Mouse (Mus musculus) kidney, adult 2 months (tissue): Measurements from ENCODE around the gene Ywhah. TPM values are rescaled to one million over a fixed set of nuclear protein-coding genes. Genes with fewer than 3 reads are reported as not detected.

ENCODE experiments used
- DNase-seq: peaks from one replicate; pipeline ENCODE4 v3.0.0; 2021
- H3K27ac ChIP-seq: fragments of 200-500 bp; 2 replicates; pipeline ENCODE4 v1.5.1; 2012; ENCODE audit warnings: low read depth, low read length, control low read depth, inconsistent platforms; ENCODE audit not compliant: insufficient read depth
- H3K27me3 ChIP-seq: fragments of 200-500 bp; replicated peaks from 2 replicates; pipeline ENCODE4 v1.6.1; 2012; ENCODE audit warnings: mild to moderate bottlenecking, moderate library complexity, low read length, inconsistent platforms; ENCODE audit not compliant: control insufficient read depth, insufficient read depth
- H3K36me3 ChIP-seq: fragments of 200-500 bp; 2 replicates; pipeline ENCODE4 v1.6.1; 2012; ENCODE audit warnings: mild to moderate bottlenecking, moderate library complexity, low read length, inconsistent platforms; ENCODE audit not compliant: control insufficient read depth, insufficient read depth
- H3K4me1 ChIP-seq: fragments of 200-500 bp; 2 replicates; pipeline ENCODE4 v1.6.1; 2011; ENCODE audit warnings: low read length; ENCODE audit not compliant: control insufficient read depth, insufficient read depth
- H3K4me3 ChIP-seq: fragments of 200-500 bp; 2 replicates; pipeline ENCODE4 v1.5.1; 2011; ENCODE audit warnings: mild to moderate bottlenecking, low read depth, low read length, control low read depth; ENCODE audit not compliant: insufficient read depth
- CTCF ChIP-seq: fragments of 200-500 bp; conservative IDR thresholded peaks from 2 replicates; pipeline ENCODE4 v1.5.1; 2011; ENCODE audit warnings: low read depth, mild to moderate bottlenecking, control low read depth, low read length, moderate library complexity, mixed read lengths; ENCODE audit not compliant: insufficient read depth, insufficient read length
- POLR2A ChIP-seq: fragments of 200-500 bp; IDR thresholded peaks from one replicate; pipeline ENCODE4 v1.6.1; 2011; ENCODE audit warnings: low read depth, low read length, control low read depth
- WGBS: fragments of 180-500 bp; shearing (Covaris S2); methylation state at CpG from one replicate; pipeline ENCODE4 v1.1.7; 2018; 5-methylcytosine and 5-hydroxymethylcytosine counted together
- polyA plus RNA-seq: library from polyadenylated mRNA; depleted of rRNA; stranded (reverse); fragments of >200 nt; gene quantifications from 2 replicates; pipeline ENCODE4 v1.2.3, GENCODE M21; 2012

The Ywhah gene
- polyA plus RNA-seq, 1 experiment: 90.6 TPM

DNA sequence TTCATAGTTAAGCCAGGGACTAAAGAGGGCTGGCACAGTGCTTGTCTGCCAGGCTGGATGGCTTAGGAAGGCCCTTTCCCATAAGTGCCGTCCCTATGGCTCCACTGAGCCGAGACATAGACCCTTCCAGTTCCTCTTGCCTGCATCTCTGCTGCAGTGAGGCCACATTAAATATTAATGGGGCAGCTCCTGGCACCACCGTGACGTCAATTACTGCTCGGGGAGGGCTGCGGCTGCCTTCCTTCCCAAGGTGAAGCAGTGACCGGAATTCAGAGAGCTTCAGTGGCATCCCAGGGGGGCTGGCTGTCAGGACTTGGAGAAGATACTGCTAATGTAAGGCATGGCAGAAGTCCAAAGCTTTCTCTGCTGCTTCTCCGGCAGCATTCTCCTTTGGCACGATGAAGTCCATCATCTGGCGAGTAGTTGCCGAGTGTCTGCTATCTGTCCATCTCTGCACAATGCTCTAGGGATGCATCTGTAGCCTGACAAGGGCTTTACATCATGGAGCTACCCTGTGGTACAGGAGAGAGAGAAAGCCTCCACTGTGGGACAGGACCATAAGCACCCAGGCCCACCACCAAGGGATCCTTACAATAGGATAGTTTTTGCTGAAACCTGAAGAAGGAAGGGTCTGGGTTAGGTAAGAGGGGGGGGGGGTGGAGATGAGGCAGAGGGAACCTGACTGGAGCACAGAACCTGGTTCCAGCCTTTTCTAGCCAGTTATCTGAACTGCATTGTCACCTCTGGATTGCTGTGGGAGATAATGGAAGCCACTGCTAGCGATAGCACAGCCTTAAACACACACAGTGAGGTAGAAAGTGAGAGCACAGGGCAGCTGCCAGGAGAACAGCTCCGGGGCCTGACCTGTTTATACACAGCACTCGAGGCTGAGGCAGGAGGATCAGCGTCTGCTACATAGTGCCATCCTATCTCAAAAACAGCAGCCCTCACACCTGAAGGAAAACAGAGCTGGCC is 7.2 kb upstream of the Ywhah start:
- H3K27ac ChIP-seq: no peak overlapping the region
- DNase-seq: peak; percentile 38
- H3K36me3 ChIP-seq: no peaks in the 10 kb centered on the region
- 43% methylated on average over 15 of the region's 15 CpGs for WGBS
- TF ChIP-seq POLR2A: no peak
- no peak for TF ChIP-seq CTCF
- no peaks in the 10 kb centered on the region for H3K4me1 ChIP-seq
- no peak overlapping the region for H3K4me3 ChIP-seq
- no peaks in the 10 kb centered on the region for H3K27me3 ChIP-seq

DNA sequence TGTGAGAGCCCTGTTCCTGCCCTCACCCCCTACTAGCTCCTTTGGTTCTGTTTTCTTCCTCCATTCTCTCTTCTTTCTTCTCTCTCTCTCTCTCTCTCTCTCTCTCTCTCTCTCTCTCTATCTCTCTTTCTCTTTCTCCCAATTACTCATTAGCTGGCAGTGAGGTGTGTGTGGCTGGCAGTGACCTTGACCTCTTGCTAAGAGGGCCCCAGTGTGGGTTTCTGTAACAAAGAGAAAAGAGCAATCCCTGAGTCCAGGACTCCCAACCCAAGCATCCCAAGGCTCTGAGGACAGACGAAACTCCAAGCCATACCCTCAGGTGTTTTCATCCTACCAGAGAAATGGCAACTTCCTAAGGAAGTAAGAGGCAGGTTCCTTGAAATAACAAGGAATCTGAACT is 4.5 kb upstream of the Ywhah start:
- DNase-seq: no peak
- peaks cover 6% of the 10 kb centered on the region; the same call in 1 of the 2 replicates for H3K4me1 ChIP-seq
- H3K27me3 ChIP-seq: no peaks in the 10 kb centered on the region
- TF ChIP-seq CTCF: no peak
- no peak for TF ChIP-seq POLR2A
- no peak overlapping the region for H3K4me3 ChIP-seq
- 77% methylated on average over 1 of the region's 1 CpGs for WGBS
- no peak overlapping the region for H3K27ac ChIP-seq
- H3K36me3 ChIP-seq: no peaks in the 10 kb centered on the region

DNA sequence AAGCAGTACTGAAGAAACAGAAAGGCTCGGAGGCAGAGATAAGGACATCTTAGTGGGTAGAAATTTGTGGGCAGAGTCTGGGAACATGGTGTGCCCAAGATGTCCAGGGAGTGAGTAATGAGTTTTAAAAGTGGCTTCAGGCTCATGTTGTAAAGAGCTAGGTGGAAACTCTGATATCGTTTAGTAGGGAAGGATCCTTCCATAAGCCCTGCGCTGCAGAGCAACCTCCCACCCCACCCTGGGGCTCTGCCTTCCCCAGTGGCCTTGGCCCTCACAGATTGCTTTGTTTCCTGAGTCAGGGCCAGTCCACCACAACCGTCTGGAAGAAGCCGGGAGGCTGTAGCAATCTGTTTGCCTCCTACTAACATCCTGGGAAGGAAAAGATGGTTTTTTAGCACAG is 3.0 kb upstream of the Ywhah start:
- 68% methylated on average over 5 of the region's 5 CpGs for WGBS
- Histone ChIP-seq H3K36me3 (no peaks in the 10 kb centered on the region), H3K4me1 (peaks cover 6% of the 10 kb centered on the region; the same call in 1 of the 2 replicates), H3K27ac (no peak overlapping the region), H3K27me3 (no peaks in the 10 kb centered on the region), H3K4me3 (no peak overlapping the region)
- DNase-seq: no peak
- TF ChIP-seq CTCF (no peak), POLR2A (no peak)

DNA sequence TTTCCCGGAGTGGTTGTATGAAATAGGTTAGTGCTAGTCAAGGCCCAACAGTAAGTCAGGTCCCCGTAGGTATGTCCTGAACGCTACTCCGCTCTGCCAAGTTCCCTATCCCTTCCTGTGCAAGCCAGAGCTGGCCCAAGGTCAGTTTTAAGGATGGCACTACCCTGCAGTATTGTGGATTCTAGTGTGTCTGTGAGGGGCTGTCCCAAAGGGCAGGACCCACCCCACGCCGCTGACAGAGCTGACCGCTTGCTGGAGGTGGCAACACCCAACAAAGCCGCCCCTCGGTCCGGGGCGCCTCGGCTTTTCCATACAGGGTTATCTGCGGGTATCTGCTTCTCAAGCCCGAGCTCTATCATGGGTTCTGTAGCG is 441 bp upstream of the Ywhah start:
- Histone ChIP-seq H3K27ac (peak overlapping the region; percentile 88), H3K36me3 (no peaks in the 10 kb centered on the region), H3K4me1 (peaks cover 6% of the 10 kb centered on the region; the same call in 1 of the 2 replicates), H3K27me3 (no peaks in the 10 kb centered on the region), H3K4me3 (peak overlapping the region; percentile 65)
- under 1% methylated on average over 15 of the region's 15 CpGs for whole genome bisulfite sequencing
- TF ChIP-seq CTCF (no peak), POLR2A (no peak)
- DNase-seq: no peak

DNA sequence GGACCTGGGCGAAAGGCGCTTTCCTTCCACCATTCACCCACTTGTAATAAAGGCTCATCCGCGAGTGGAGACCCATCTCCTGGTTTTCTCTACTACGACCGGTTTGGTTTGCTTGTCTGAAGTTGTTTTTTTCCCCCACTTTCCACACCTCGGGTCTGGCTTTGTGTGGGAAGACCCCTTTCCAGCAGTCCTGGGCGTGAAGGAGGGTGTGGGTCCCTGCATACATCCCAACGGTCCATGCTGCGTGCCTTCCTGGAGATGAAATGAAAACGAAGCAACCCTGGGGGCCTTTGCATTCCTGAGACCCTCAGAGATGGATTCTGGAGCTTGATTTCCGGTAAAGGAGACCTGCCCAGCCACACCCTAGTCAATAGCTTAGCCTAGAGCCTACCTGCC is 808 bp downstream of the Ywhah start:
- TF ChIP-seq CTCF: no peak
- no peak for TF ChIP-seq POLR2A
- DNase-seq: no peak
- H3K36me3 ChIP-seq: no peaks in the 10 kb centered on the region; the same call in 1 of the 2 replicates
- H3K4me1 ChIP-seq: peaks cover 13% of the 10 kb centered on the region; the same call in 1 of the 2 replicates
- peak overlapping the region; percentile 67 for H3K4me3 ChIP-seq
- H3K27me3 ChIP-seq: no peaks in the 10 kb centered on the region
- H3K27ac ChIP-seq: peak overlapping the region; percentile 76; the same call in 1 of the 2 replicates
- 2% methylated on average over 12 of the region's 12 CpGs for WGBS

DNA sequence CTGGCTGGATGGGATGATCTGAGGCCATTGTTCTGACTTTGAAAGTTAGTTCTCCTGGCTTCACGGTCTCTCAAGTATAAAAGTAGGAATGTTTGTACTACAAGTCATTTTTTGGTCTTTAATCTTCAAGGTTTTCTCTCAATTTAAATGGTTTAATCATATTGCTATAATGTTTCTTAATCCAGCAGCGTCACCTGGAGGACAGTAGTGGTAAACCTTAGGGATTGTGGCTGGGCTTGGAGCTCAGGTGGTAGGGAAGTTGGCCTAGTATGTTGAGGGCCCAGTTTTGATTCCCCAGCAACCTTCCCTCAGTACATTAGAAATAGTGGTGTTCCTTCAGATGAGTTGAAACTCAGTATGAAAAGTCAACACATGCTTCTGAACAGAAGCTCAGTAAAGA is 3.0 kb downstream of the Ywhah start:
- 65% methylated on average over 2 of the region's 2 CpGs for WGBS
- H3K4me1 ChIP-seq: peaks cover 13% of the 10 kb centered on the region; the same call in 1 of the 2 replicates

DNA sequence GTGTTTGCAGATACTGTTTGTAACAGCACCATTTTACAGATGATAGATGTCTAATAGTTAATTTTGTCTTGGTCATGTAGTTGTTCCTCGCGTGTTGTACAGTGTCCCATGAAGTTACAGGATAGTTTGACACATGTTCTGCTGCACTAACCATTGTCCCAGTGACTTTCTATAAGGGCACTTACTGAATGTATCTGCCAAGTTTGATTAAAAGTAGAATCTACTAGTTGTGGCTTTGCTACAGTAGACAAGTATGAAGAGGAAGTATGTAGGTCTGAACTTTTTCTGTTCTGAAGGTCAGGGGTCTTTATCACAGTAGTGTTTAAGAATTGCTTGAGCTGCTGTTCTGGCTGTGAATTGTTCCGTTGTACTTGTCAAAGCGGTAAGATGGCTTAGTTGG is 4.7 kb downstream of the Ywhah start:
- Histone ChIP-seq H3K27ac (no peak overlapping the region), H3K27me3 (no peaks in the 10 kb centered on the region), H3K4me1 (peaks cover 6% of the 10 kb centered on the region; the same call in 1 of the 2 replicates), H3K36me3 (no peaks in the 10 kb centered on the region; the same call in 1 of the 2 replicates), H3K4me3 (no peak overlapping the region)
- 79% methylated on average over 4 of the region's 4 CpGs for WGBS
- no peak for DNase-seq
- TF ChIP-seq CTCF (no peak), POLR2A (no peak)

More for the DNA sequence above, 3.0 kb downstream of the Ywhah start:
- Histone ChIP-seq H3K36me3 (no peaks in the 10 kb centered on the region; the same call in 1 of the 2 replicates), H3K27ac (no peak overlapping the region), H3K27me3 (no peaks in the 10 kb centered on the region), H3K4me3 (no peak overlapping the region)
- peak; percentile 45 for DNase-seq
- TF ChIP-seq POLR2A (no peak), CTCF (peak; percentile 61)
